Mouse (Mus musculus): ENCODE results near the gene Mcrip2. TPM values are rescaled to one million over a fixed set of nuclear protein-coding genes. Genes with fewer than 3 reads are reported as not detected.

Gene Mcrip2
- polyA plus RNA-seq, 1 experiment from 2014 or later, result 14.2 TPM

DNA sequence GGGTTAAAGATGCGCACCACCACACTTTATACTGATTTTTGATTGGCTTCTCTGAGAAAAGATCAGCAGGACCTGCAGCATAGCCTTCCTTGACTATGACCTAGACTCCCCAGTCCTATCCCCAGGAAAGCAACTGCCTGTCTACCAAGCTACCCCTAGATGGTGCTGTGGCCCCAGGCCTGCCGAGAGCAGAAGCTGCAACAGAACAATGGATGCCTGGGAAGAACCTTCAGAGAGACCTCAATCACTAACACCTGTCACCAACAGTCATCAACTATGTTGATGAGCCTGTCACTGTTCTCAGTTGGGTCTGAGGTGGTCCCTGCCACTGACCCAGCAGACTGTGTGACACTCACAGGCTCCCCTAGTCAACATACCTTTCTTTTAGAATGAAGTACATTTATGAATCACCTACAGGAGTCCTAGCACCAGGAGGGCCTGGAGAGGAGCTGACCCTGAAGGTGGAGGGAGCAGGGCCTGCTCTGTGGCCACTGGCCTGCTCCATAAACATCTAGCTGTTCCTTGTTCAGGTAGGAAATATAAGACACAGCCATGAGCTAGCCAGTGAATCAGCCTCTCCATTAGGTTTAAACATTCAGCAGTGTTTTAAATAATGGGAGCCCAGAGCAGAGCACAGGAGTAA lies 25.5 kb upstream of the Mcrip2 start:
- H3K4me1 ChIP-seq (replicated peaks), result peaks cover 17% of the 10 kb centered on the region
- peak; percentile 82 for ATAC-seq (ENCODE audit: low read depth)
- no peaks in the 10 kb centered on the region for H3K27me3 ChIP-seq
- no peak overlapping the region for H3K4me2 ChIP-seq
- H3K36me3 ChIP-seq, result peaks cover 12% of the 10 kb centered on the region
- 26% methylated on average over 2 of the region's 2 CpGs for WGBS
- H3K4me3 ChIP-seq, result no peak overlapping the region
- H3K27ac ChIP-seq (replicated peaks), result peak overlapping the region; percentile 70
- H3K9me3 ChIP-seq, result no peaks in the 10 kb centered on the region
- H3K9ac ChIP-seq, result no peak overlapping the region

DNA sequence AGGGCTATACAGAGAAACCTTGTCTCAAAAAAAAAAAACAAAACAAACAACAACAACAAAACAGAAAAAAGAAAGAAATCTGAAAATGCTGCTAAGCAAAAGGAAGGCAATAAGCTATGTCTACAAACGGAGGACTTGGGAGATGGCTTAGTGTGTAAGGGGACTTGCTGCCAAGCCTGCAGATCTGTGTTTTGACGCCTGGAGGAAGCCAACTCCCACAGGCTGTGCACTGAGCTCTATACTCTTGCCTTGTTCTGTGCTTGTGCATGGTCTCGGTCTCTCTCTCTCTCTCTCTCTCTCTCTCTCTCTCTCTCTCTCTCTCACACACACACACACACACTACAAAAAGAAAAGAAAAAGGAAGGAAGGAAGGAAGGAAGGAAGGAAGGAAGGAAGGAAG lies 20.3 kb upstream of the Mcrip2 start:
- no peaks in the 10 kb centered on the region; the same call in 1 of the 2 replicates for H3K4me1 ChIP-seq (replicated peaks)
- H3K9me3 ChIP-seq, result no peaks in the 10 kb centered on the region
- H3K4me3 ChIP-seq, result no peak overlapping the region
- no peak for ATAC-seq (ENCODE audit: low read depth)
- H3K36me3 ChIP-seq, result peaks cover 45% of the 10 kb centered on the region
- WGBS, result 90% methylated on average over 3 of the region's 3 CpGs
- H3K27ac ChIP-seq (replicated peaks), result no peak overlapping the region
- H3K27me3 ChIP-seq, result no peaks in the 10 kb centered on the region
- no peak overlapping the region for H3K4me2 ChIP-seq
- H3K9ac ChIP-seq, result no peak overlapping the region

DNA sequence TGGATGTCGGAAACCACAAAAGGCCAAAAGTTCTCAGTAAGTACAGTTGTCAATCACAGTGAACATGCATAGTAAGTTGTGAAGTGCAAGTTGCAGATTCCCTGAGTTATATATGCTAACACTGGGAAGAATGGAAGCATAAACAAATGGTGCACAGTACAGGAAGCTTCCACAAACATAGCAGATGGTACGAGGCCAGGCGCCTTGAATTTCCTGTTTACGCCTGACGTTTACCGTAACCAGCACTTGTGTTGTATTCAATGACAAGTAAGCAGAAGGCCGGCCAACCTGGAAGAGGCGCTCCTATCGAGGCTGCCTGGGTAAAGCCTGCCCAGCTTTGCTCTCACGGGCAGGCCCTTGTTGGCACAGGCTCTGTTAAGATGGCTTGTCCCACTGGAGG lies 18.9 kb upstream of the Mcrip2 start:
- no peaks in the 10 kb centered on the region for H3K27me3 ChIP-seq
- no peak for ATAC-seq (ENCODE audit: low read depth)
- no peak overlapping the region for H3K9ac ChIP-seq
- H3K4me2 ChIP-seq, result no peak overlapping the region
- H3K4me3 ChIP-seq, result no peak overlapping the region
- no peak overlapping the region for H3K27ac ChIP-seq (replicated peaks)
- H3K9me3 ChIP-seq, result no peaks in the 10 kb centered on the region
- H3K36me3 ChIP-seq, result peaks cover 59% of the 10 kb centered on the region
- WGBS, result 84% methylated on average over 10 of the region's 10 CpGs
- no peaks in the 10 kb centered on the region; the same call in 1 of the 2 replicates for H3K4me1 ChIP-seq (replicated peaks)

DNA sequence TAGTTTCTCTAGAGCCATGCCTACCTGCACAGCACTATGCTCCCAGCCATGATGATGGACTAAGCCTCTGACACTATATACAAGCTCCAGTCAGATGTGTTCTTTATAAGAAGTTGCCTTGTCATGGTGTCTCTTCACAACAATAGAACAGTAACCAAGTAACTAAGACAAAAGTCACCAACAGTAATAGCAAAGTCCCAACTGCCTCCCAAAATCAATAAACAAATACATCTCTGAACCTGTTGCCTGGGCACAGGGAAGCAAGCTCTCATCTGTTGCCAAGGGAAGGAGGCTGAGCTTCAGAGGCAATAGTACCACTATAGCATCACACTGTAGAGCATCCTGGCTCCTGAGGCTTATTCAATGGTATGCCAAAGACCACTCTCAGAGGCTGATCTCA lies 18.2 kb upstream of the Mcrip2 start:
- Histone ChIP-seq H3K4me2 (no peak overlapping the region), H3K27me3 (no peaks in the 10 kb centered on the region), H3K36me3 (peaks cover 66% of the 10 kb centered on the region), H3K27ac (replicated peaks) (no peak overlapping the region), H3K4me1 (replicated peaks) (peaks cover under 1% of the 10 kb centered on the region; the same call in 1 of the 2 replicates), H3K9me3 (no peaks in the 10 kb centered on the region), H3K9ac (no peak overlapping the region), H3K4me3 (no peak overlapping the region)
- ATAC-seq (ENCODE audit: low read depth), result no peak

DNA sequence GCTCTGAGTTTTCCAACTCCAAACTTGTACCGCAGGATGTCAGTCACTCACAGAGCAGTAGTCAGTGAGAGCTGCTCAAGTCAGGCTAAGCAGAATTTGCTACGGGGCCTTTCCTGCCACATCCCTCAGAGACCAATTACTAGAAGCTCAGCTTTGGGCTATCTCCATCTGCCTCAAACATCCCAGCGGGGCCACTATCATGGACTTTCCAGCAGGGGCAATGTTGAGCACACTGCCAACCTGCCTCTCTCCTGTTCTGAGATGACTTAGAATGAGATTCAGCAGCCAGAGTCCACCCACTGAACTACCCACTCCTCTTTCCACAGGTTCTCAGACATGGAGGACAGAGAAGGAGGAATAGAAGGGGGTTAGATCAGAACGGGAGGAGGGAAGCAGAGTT lies 17.1 kb upstream of the Mcrip2 start:
- H3K4me1 ChIP-seq (replicated peaks), result peaks cover 12% of the 10 kb centered on the region
- no peaks in the 10 kb centered on the region for H3K9me3 ChIP-seq
- no peak overlapping the region for H3K4me2 ChIP-seq
- ATAC-seq (ENCODE audit: low read depth), result no peak
- H3K27me3 ChIP-seq, result no peaks in the 10 kb centered on the region
- H3K4me3 ChIP-seq, result no peak overlapping the region
- peaks cover 70% of the 10 kb centered on the region for H3K36me3 ChIP-seq
- no peak overlapping the region for H3K27ac ChIP-seq (replicated peaks)
- 55% methylated on average over 4 of the region's 4 CpGs for WGBS
- no peak overlapping the region for H3K9ac ChIP-seq

DNA sequence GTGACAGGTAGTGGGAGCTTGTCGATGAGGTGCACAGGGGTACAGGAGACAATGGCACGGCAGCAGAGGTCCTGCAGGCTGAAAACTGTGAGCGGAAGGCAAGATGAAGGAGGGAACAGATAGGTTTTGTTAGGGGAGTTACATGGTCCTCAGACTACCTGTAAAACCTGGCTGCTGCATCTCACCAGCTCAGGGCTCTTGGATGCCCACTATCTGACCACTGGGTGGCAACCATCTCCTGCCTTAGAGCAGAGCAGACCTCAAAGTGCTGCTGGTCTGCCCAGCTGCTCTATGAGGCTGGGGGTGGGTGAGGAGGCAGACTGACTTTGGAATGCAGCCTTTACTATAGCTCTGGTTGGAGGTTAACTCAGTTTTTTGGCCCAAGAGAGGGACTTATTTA lies 15.3 kb upstream of the Mcrip2 start:
- Histone ChIP-seq H3K4me1 (replicated peaks) (peaks cover 18% of the 10 kb centered on the region), H3K36me3 (peaks cover 66% of the 10 kb centered on the region), H3K27ac (replicated peaks) (no peak overlapping the region), H3K4me2 (no peak overlapping the region), H3K9me3 (no peaks in the 10 kb centered on the region), H3K27me3 (no peaks in the 10 kb centered on the region), H3K4me3 (no peak overlapping the region), H3K9ac (no peak overlapping the region)
- 91% methylated on average over 3 of the region's 3 CpGs for WGBS
- ATAC-seq (ENCODE audit: low read depth), result no peak

DNA sequence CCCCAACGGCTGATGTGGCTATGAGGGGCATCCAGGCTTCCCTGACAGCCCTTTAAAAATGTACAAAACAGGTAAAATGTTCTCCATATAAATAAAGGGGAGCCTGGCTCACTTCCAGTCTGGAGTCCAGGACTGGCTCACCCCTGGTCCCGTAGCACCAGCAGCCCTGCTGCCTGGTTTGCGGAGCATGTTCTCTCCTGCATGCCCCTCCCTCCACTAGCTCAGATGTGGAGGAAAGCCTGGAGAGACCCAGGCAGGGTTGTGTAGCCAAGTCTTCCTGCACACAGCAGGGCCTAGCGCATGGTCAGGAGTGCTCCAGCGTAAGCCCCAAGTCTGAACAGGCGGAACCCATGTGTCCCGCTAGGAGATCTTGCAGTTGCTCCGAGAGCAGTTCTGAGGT lies 14.7 kb upstream of the Mcrip2 start:
- H3K9ac ChIP-seq, result no peak overlapping the region
- H3K9me3 ChIP-seq, result no peaks in the 10 kb centered on the region
- WGBS, result 88% methylated on average over 8 of the region's 8 CpGs
- no peak for ATAC-seq (ENCODE audit: low read depth)
- H3K27ac ChIP-seq (replicated peaks), result no peak overlapping the region
- H3K4me2 ChIP-seq, result no peak overlapping the region
- no peaks in the 10 kb centered on the region for H3K27me3 ChIP-seq
- H3K4me3 ChIP-seq, result no peak overlapping the region
- peaks cover 18% of the 10 kb centered on the region for H3K4me1 ChIP-seq (replicated peaks)
- H3K36me3 ChIP-seq, result peaks cover 66% of the 10 kb centered on the region

DNA sequence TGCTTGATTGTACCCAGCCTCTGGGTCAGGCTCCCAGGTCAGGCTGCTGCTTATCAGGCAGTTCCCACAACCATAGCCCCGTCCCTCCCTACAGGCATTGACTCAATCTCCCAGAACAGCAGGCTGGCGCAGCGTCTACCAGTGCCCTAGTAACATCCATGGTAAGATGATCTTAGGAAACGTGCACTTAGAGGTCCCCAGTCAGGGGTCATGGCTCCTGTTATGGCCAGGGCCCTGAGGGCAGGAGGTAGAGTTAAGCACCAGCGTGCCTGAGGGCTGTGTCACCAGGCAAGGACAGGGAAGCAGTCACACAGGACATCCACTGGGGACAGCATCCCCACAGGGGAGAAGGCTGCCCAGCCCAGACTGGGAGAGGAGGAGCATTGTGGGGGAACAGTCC lies 13.7 kb upstream of the Mcrip2 start:
- Histone ChIP-seq H3K36me3 (peaks cover 65% of the 10 kb centered on the region), H3K4me2 (no peak overlapping the region), H3K27ac (replicated peaks) (no peak overlapping the region; the same call in 1 of the 2 replicates), H3K9me3 (no peaks in the 10 kb centered on the region), H3K27me3 (no peaks in the 10 kb centered on the region), H3K9ac (no peak overlapping the region), H3K4me1 (replicated peaks) (peaks cover 18% of the 10 kb centered on the region), H3K4me3 (no peak overlapping the region)
- ATAC-seq (ENCODE audit: low read depth), result no peak
- WGBS, result 45% methylated on average over 5 of the region's 5 CpGs

DNA sequence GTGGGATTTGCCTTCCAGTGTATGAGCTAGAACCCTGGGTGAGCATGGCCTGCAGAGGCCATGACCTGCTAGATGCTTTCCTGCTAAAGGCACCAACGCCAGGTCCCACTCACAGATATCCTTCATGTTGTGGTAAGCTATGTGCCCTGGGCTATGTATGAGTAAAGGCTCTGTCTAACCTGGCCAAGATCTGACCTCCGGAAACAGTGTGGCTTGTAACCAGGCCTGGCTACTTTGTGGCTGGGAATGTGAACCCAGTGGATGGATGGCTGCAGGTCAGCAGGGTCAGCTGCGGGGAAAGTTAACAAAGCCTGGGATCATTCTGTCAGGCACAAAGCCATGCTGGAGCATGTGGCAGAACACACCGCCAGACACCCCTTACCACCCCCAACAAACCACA lies 13.1 kb upstream of the Mcrip2 start:
- H3K9ac ChIP-seq, result 0 out of 2 replicates have a peak overlapping the region, but pooled peaks have one; percentile 12
- H3K27me3 ChIP-seq, result no peaks in the 10 kb centered on the region
- no peak for ATAC-seq (ENCODE audit: low read depth)
- peak overlapping the region; percentile 59 for H3K27ac ChIP-seq (replicated peaks)
- no peak overlapping the region for H3K4me2 ChIP-seq
- H3K4me3 ChIP-seq, result no peak overlapping the region
- H3K4me1 ChIP-seq (replicated peaks), result peaks cover 24% of the 10 kb centered on the region
- H3K36me3 ChIP-seq, result peaks cover 63% of the 10 kb centered on the region
- H3K9me3 ChIP-seq, result no peaks in the 10 kb centered on the region
- 9% methylated on average over 4 of the region's 4 CpGs for WGBS

DNA sequence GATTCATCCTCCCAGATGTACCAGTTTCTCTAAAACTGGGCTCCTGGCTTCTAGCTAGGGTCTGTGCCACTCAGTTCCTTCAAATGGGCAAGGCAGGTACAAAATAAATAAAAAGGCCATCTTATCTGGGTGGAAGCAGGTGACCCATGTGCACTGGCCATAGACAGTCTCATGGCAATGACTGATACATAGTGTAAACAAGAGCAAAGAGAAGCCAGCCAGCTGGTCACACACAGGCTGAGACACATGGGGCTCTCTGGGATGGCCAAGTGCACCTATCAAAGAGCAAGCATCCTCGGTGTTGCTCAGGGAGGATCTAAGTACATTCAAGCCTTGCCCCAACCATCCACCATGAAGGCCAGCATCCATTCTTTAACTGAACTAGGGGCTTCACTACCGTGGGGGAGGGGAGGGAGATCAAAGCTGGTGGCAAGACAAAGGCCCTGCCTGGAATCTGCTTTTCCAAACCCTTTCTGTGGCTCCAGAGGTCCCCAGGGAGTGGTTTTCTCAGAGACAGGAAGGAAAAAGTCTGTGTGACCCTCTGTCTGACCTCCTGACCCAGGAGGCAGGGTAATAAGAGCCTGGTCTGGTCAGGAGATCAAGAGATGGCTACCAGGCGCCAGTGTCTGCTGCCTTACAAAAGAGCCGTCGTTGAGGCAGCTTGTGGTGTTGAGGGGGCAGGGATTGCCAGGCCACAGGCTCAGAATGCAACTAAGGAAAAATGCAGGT lies 12.5 kb upstream of the Mcrip2 start:
- Histone ChIP-seq H3K27me3 (no peaks in the 10 kb centered on the region), H3K36me3 (peaks cover 60% of the 10 kb centered on the region), H3K9me3 (no peaks in the 10 kb centered on the region), H3K9ac (0 out of 2 replicates have a peak overlapping the region, but pooled peaks have one; percentile 2), H3K4me2 (no peak overlapping the region), H3K4me3 (no peak overlapping the region), H3K27ac (replicated peaks) (peak overlapping the region; percentile 59; the same call in 1 of the 2 replicates), H3K4me1 (replicated peaks) (peaks cover 30% of the 10 kb centered on the region)
- no peak for ATAC-seq (ENCODE audit: low read depth)
- 7% methylated on average over 5 of the region's 5 CpGs for WGBS

DNA sequence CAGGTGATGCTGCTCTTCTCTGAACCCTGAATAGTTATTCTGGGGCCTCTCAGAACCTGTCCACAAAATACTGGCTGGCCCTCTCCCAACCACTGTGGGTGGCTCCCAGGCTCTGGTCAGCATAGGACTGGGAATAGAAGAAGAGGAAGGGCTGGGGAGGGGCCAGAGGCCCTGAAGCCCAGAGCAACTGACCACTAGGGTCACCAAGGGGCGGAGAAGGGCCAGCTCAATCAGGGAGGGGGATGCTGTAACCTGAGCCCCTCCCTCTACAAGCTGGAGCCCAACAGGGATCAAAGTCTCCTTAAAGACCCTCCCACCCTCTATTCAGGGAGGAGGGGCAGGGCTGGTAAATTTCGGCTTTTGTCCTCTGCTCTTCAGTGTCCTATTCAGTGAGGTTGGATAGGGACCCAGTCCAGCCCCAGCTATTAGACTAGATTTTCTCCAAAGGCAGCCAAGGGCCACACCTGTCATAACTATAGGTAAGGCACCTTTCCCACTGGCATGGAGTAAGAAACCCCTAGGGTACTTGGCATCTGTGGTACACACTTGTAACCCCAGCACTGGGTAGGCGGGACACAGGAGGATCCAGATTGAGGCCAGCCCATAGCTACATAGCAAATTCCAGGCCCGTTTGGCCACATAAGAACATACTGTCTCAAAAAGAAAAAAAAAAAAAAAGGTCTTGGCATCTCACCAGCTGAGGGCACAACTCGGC lies 11.8 kb upstream of the Mcrip2 start, which contains the start of gene Wfikkn1:
Gene Wfikkn1 (minus strand): TSS at position 663 of the 715 bp plus-strand sequence.
- H3K9ac ChIP-seq, result peak within 1 kb of the TSS; percentile 5; the same call in 1 of the 2 replicates
- H3K27ac ChIP-seq (replicated peaks), result peak within 1 kb of the TSS; percentile 59
- ATAC-seq (ENCODE audit: low read depth), result no peak
- no peak within 1 kb of the TSS for H3K4me3 ChIP-seq
- no peaks in the 10 kb centered on the region for H3K27me3 ChIP-seq
- 22% methylated on average over 5 of the region's 5 CpGs for WGBS
- no peak within 1 kb of the TSS for H3K4me2 ChIP-seq
- peaks cover 34% of the 10 kb centered on the region for H3K4me1 ChIP-seq (replicated peaks)
- no peaks in the 10 kb centered on the region for H3K9me3 ChIP-seq
- H3K36me3 ChIP-seq, result peaks cover 60% of the 10 kb centered on the region

DNA sequence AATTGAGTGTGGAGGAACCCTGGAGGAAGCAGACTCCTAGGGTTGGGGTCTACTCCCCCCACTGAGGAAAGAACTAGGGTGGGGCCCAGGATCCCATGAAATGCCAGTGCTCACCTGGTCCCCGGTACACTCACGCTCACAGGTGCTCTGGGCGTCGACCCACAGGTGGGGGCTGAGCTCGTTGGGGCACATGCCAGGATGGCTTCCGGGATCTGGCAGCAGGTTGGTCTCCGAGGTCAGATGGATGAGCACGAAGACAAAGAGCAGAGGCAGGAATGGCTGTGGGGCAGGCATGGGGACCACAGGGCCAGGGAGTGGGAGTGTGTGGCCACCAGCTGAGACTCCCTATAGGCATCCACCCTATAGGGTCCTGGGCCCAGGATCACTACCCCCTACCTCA lies 11.2 kb upstream of the Mcrip2 start:
- ATAC-seq (ENCODE audit: low read depth), result no peak
- no peak overlapping the region for H3K4me2 ChIP-seq
- H3K9ac ChIP-seq, result no peak overlapping the region
- H3K27me3 ChIP-seq, result no peaks in the 10 kb centered on the region
- H3K4me1 ChIP-seq (replicated peaks), result peaks cover 34% of the 10 kb centered on the region
- peaks cover 56% of the 10 kb centered on the region for H3K36me3 ChIP-seq
- H3K9me3 ChIP-seq, result no peaks in the 10 kb centered on the region
- no peak overlapping the region for H3K27ac ChIP-seq (replicated peaks)
- 49% methylated on average over 8 of the region's 8 CpGs for WGBS
- H3K4me3 ChIP-seq, result no peak overlapping the region

Measured in neural tube, embryonic 13.5 days (tissue).